Mouse (Mus musculus): ENCODE results near the gene Copg1.
"Not testable (repeated sequence)": the region's sequence is repeated elsewhere in the genome, so short reads cannot be mapped to it uniquely, and the experiment has no call there.

Gene Copg1

GRCm38 (mm10) chr6:87876068-87876643 lies 11.5 kb upstream of the Copg1 start:
- no peak for DNase-seq

GRCm38 (mm10) chr6:87879010-87879409 lies 8.6 kb upstream of the Copg1 start:
- DNase-seq, result no peak

GRCm38 (mm10) chr6:87879628-87880027 lies 8.0 kb upstream of the Copg1 start:
- DNase-seq, result peak; percentile 28

GRCm38 (mm10) chr6:87882221-87882620 lies 5.4 kb upstream of the Copg1 start:
- no peak for DNase-seq

- no peak for DNase-seq
These were observed 4.8 kb upstream of the Copg1 start for GRCm38 (mm10) chr6:87882816-87883215.

GRCm38 (mm10) chr6:87886721-87887120 lies 893 bp upstream of the Copg1 start:
- no peak for DNase-seq

GRCm38 (mm10) chr6:87893931-87894330 lies 6.3 kb downstream of the Copg1 start:
- no peak for DNase-seq

GRCm38 (mm10) chr6:87898028-87898427 lies 10.4 kb downstream of the Copg1 start:
- no peak for DNase-seq

GRCm38 (mm10) chr6:87906632-87907031 lies 19.0 kb downstream of the Copg1 start:
- peak; percentile 35 for DNase-seq

- no peak for DNase-seq
These were observed 21.6 kb downstream of the Copg1 start for GRCm38 (mm10) chr6:87909181-87909580.

GRCm38 (mm10) chr6:87911559-87911958 lies 23.9 kb downstream of the Copg1 start:
- DNase-seq, result no peak

- peak; percentile 88 for DNase-seq
These were observed 26.2 kb downstream of the Copg1 start, which contains the start of gene Hmces for GRCm38 (mm10) chr6:87913661-87914325. Gene Hmces, plus strand, starts transcription at chr6:87913935.

- peak; percentile 62 for DNase-seq
These were observed 26.9 kb downstream of the Copg1 start for GRCm38 (mm10) chr6:87914326-87915102.

GRCm38 (mm10) chr6:87915939-87916338 lies 28.3 kb downstream of the Copg1 start:
- no peak for DNase-seq

GRCm38 (mm10) chr6:87921201-87921600 lies 33.6 kb downstream of the Copg1 start:
- no peak for DNase-seq

- no peak for DNase-seq
These were observed 36.0 kb downstream of the Copg1 start for GRCm38 (mm10) chr6:87923624-87924023.

GRCm38 (mm10) chr6:87935037-87935436 lies 47.4 kb downstream of the Copg1 start:
- DNase-seq, result no peak

GRCm38 (mm10) chr6:87937178-87937788 lies 49.7 kb downstream of the Copg1 start:
- DNase-seq, result no peak

GRCm38 (mm10) chr6:87938941-87939340 lies 51.3 kb downstream of the Copg1 start:
- DNase-seq, result no peak

- no peak for DNase-seq
These were observed 54.6 kb downstream of the Copg1 start for GRCm38 (mm10) chr6:87942179-87942578.

- DNase-seq, result not testable (repeated sequence)
These were observed 74.8 kb downstream of the Copg1 start for GRCm38 (mm10) chr6:87962457-87962856.
